Mouse (Mus musculus): Measurements from ENCODE around the gene Bak1. TPM values are rescaled to one million over a fixed set of nuclear protein-coding genes. Genes with fewer than 3 reads are reported as not detected.

The Bak1 gene
- polyA plus RNA-seq, 1 experiment from 2014 or later: 11.0 TPM

DNA sequence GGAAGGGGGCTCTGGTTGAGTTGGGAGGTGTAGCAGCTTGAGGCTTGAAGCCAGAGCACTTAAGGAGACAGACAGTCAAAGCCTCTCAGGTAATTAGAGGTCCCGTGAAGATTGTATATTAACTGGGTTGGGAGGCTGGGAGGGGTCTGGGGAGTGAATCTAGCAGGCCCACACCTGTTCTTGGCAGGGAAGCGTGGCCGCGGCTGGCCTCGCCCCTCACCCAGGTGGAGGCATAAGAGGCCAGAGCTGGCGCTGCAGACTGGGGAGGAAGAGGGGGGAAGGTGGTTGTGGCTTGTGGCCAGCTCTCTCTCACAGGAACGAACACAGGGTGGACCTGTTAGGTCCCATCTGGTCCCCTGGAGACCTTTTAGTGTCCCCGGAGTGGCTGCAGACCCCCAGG, 31.9 kb upstream of the Bak1 start:
- no peak for ATAC-seq (replicated peaks; ENCODE audit: insufficient number of reproducible peaks, low FRiP score, low TSS enrichment)
- Histone ChIP-seq H3K27ac (ENCODE audit: low read depth, low read length) (no peak overlapping the region), H3K4me1 (ENCODE audit: control insufficient read depth, insufficient read depth, low read length) (peaks cover 23% of the 10 kb centered on the region), H3K9me3 (replicated peaks; ENCODE audit: control insufficient read depth, low read length) (no peaks in the 10 kb centered on the region), H3K4me2 (no peak overlapping the region), H3K9ac (ENCODE audit: low read depth, low read length) (no peak overlapping the region), H3K36me3 (ENCODE audit: control insufficient read depth, insufficient read depth, low read length) (no peaks in the 10 kb centered on the region), H3K27me3 (ENCODE audit: control insufficient read depth, insufficient read depth, low read length) (peaks cover 15% of the 10 kb centered on the region), H3K4me3 (ENCODE audit: low read depth, low read length) (no peak overlapping the region)
- WGBS (ENCODE audit: insufficient replicate concordance): 80% methylated on average over 8 of the region's 8 CpGs

DNA sequence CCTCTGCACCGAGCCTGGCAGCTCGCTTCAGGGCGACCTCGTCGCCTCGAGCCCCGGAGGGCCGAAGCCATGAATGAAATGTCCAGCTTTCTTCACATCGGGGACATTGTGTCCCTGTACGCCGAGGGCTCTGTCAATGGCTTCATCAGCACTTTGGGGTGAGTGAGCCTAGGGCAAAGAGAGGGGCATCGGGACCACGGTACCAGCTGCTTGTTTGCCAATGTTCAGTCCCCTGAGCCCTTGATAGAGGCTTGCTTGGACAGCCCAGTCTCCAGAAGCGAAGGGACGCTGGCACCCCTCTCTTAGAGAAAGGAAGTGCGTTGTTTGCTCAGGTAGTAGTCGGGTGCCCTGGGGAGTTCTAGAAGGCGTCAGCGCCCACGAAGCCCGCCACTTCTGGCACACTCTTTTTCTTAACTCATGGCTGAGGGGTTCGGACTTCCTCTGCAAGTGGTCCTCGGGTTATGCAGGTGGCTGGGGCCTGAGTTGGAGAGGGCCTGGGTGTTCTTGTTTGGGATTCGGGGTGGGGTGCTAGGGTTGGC, 28.8 kb upstream of the Bak1 start:
- Histone ChIP-seq H3K9ac (ENCODE audit: low read depth, low read length) (peak overlapping the region; percentile 83), H3K9me3 (replicated peaks; ENCODE audit: control insufficient read depth, low read length) (no peaks in the 10 kb centered on the region), H3K4me3 (ENCODE audit: low read depth, low read length) (peak overlapping the region; percentile 59), H3K4me2 (peak overlapping the region; percentile 98), H3K4me1 (ENCODE audit: control insufficient read depth, insufficient read depth, low read length) (peaks cover 12% of the 10 kb centered on the region), H3K27ac (ENCODE audit: low read depth, low read length) (peak overlapping the region; percentile 89; the same call in 1 of the 2 replicates), H3K36me3 (ENCODE audit: control insufficient read depth, insufficient read depth, low read length) (no peaks in the 10 kb centered on the region), H3K27me3 (ENCODE audit: control insufficient read depth, insufficient read depth, low read length) (peaks cover 15% of the 10 kb centered on the region)
- ATAC-seq (replicated peaks; ENCODE audit: insufficient number of reproducible peaks, low FRiP score, low TSS enrichment): no peak
- 1% methylated on average over 24 of the region's 24 CpGs for WGBS (ENCODE audit: insufficient replicate concordance)

DNA sequence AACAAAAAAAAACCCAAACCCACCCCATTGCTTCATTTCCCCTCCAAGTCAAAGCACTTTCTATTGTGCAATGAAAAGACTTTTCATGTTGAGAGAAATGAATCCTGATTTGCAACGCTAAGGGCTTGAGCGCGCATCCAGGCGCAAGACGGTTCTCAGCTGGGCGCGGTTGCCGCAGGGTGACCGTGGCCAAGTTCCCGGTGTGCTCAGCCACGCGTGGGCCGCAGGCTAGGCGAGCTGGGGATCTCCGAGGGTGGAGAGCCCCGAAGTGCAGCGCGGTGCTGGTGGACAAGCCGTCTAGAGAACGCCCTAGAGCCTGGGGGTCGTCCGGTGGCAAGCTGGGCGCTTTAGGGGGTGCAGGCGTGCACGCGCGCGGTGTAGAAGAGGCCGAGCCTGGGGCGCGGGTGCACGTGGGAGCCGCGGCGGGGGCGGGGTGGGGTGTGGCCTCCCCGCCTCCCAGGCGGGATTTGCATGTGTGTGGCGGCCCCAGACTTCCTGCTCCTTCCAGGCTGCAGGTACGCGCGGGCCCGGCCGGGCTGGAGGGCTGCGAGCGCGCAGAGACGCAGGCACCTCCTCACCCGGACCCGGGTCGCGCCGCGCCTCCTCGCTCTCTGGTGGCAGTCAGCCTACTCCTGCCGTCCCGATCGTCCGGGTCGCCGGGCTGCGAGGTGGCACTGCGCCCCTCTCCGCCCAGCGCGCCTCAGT, 28.2 kb upstream of the Bak1 start, which contains the start of gene Itpr3:
Gene Itpr3, plus strand, starts transcription at position 493 of the 705 bp plus-strand sequence.
- peak within 1 kb of the TSS; percentile 59 for H3K4me3 ChIP-seq (ENCODE audit: low read depth, low read length)
- under 1% methylated on average over 65 of the region's 66 CpGs for WGBS (ENCODE audit: insufficient replicate concordance)
- ATAC-seq (replicated peaks; ENCODE audit: insufficient number of reproducible peaks, low FRiP score, low TSS enrichment): no peak; the same call in 1 of the 2 replicates

DNA sequence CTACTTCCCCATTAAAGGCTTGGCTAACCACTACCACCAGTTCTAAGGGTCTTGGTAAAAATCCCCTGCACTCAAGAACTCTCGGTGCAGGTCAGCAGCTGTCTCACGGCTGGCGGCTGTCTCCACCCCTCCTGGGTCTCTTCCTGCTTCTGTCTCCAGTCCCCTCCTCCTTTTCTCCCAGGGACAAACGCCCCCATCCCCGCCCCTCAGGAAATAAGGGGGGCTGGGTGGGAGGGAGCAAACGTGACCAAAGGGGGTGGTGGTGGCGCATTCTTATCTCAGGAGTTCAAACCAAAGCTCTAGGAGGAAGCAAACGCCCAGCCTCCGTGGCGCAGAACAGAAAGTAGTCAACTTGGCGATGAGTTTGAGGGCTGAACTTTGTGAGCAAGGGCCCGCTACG, 27.4 kb upstream of the Bak1 start:
- H3K4me3 ChIP-seq (ENCODE audit: low read depth, low read length): peak overlapping the region; percentile 59
- 0% methylated on average over 13 of the region's 13 CpGs for WGBS (ENCODE audit: insufficient replicate concordance)
- peak overlapping the region; percentile 83 for H3K9ac ChIP-seq (ENCODE audit: low read depth, low read length)
- peaks cover 16% of the 10 kb centered on the region for H3K4me1 ChIP-seq (ENCODE audit: control insufficient read depth, insufficient read depth, low read length)
- H3K27me3 ChIP-seq (ENCODE audit: control insufficient read depth, insufficient read depth, low read length): peaks cover 15% of the 10 kb centered on the region
- peak overlapping the region; percentile 89 for H3K27ac ChIP-seq (ENCODE audit: low read depth, low read length)
- ATAC-seq (replicated peaks; ENCODE audit: insufficient number of reproducible peaks, low FRiP score, low TSS enrichment): peak; percentile 40; the same call in 1 of the 2 replicates
- peak overlapping the region; percentile 98 for H3K4me2 ChIP-seq
- H3K36me3 ChIP-seq (ENCODE audit: control insufficient read depth, insufficient read depth, low read length): no peaks in the 10 kb centered on the region
- no peaks in the 10 kb centered on the region for H3K9me3 ChIP-seq (replicated peaks; ENCODE audit: control insufficient read depth, low read length)

More for the DNA sequence above, 28.2 kb upstream of the Bak1 start, which contains the start of gene Itpr3:
- H3K27me3 ChIP-seq (ENCODE audit: control insufficient read depth, insufficient read depth, low read length): peaks cover 15% of the 10 kb centered on the region
- H3K9ac ChIP-seq (ENCODE audit: low read depth, low read length): peak within 1 kb of the TSS; percentile 83
- H3K4me1 ChIP-seq (ENCODE audit: control insufficient read depth, insufficient read depth, low read length): peaks cover 12% of the 10 kb centered on the region
- peak within 1 kb of the TSS; percentile 89 for H3K27ac ChIP-seq (ENCODE audit: low read depth, low read length)
- no peaks in the 10 kb centered on the region for H3K36me3 ChIP-seq (ENCODE audit: control insufficient read depth, insufficient read depth, low read length)
- H3K9me3 ChIP-seq (replicated peaks; ENCODE audit: control insufficient read depth, low read length): no peaks in the 10 kb centered on the region
- H3K4me2 ChIP-seq: peak within 1 kb of the TSS; percentile 98

DNA sequence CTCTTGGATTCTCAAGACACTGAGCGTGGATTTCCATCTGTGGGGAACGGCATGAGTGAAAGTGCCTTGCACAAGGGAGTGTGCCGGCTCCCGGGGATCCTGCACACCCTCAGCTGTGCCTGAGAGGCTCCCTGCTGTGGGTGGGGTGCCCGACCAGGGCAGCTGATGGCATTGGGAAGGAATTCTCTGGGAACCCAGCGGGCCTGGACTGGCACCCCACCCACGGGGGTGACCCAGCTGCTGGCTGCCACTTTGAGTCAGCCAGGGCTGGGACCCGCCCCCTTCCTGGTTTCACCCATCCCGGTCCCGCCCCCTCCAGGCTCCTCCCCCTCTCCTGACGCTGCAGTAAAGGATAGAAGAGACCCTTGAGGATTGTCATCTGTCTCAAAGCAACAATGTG, 22.7 kb upstream of the Bak1 start:
- Histone ChIP-seq H3K4me1 (ENCODE audit: control insufficient read depth, insufficient read depth, low read length) (peaks cover 16% of the 10 kb centered on the region), H3K27ac (ENCODE audit: low read depth, low read length) (no peak overlapping the region), H3K4me2 (peak overlapping the region; percentile 47), H3K4me3 (ENCODE audit: low read depth, low read length) (no peak overlapping the region), H3K36me3 (ENCODE audit: control insufficient read depth, insufficient read depth, low read length) (no peaks in the 10 kb centered on the region), H3K9ac (ENCODE audit: low read depth, low read length) (no peak overlapping the region), H3K9me3 (replicated peaks; ENCODE audit: control insufficient read depth, low read length) (no peaks in the 10 kb centered on the region), H3K27me3 (ENCODE audit: control insufficient read depth, insufficient read depth, low read length) (no peaks in the 10 kb centered on the region)
- ATAC-seq (replicated peaks; ENCODE audit: insufficient number of reproducible peaks, low FRiP score, low TSS enrichment): no peak
- WGBS (ENCODE audit: insufficient replicate concordance): 37% methylated on average over 9 of the region's 11 CpGs

DNA sequence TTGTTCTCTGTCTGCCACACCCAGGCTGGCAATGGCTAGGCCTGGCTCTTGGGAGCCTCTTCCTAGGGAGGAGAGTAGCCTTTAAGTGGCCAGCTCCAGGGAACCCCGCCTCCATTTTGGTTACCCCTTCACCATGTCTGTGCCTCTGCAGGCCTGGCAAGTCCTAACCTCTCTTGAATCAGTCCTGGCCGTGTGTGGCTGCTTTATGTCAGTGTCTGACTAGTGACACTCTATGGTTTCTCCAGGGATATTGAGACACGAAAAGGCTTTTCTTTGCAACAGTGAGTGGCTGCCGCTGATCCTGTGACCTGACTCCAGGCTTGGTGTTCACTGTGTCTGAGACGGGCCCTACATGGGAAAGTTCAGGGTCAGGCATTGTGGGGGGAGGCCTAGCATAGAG, 22.0 kb upstream of the Bak1 start:
- H3K4me3 ChIP-seq (ENCODE audit: low read depth, low read length): no peak overlapping the region
- no peak overlapping the region for H3K9ac ChIP-seq (ENCODE audit: low read depth, low read length)
- H3K4me2 ChIP-seq: no peak overlapping the region
- 35% methylated on average over 5 of the region's 5 CpGs for WGBS (ENCODE audit: insufficient replicate concordance)
- no peaks in the 10 kb centered on the region for H3K27me3 ChIP-seq (ENCODE audit: control insufficient read depth, insufficient read depth, low read length)
- H3K4me1 ChIP-seq (ENCODE audit: control insufficient read depth, insufficient read depth, low read length): peaks cover 16% of the 10 kb centered on the region
- no peaks in the 10 kb centered on the region for H3K9me3 ChIP-seq (replicated peaks; ENCODE audit: control insufficient read depth, low read length)
- no peak overlapping the region for H3K27ac ChIP-seq (ENCODE audit: low read depth, low read length)
- no peaks in the 10 kb centered on the region for H3K36me3 ChIP-seq (ENCODE audit: control insufficient read depth, insufficient read depth, low read length)
- ATAC-seq (replicated peaks; ENCODE audit: insufficient number of reproducible peaks, low FRiP score, low TSS enrichment): no peak

DNA sequence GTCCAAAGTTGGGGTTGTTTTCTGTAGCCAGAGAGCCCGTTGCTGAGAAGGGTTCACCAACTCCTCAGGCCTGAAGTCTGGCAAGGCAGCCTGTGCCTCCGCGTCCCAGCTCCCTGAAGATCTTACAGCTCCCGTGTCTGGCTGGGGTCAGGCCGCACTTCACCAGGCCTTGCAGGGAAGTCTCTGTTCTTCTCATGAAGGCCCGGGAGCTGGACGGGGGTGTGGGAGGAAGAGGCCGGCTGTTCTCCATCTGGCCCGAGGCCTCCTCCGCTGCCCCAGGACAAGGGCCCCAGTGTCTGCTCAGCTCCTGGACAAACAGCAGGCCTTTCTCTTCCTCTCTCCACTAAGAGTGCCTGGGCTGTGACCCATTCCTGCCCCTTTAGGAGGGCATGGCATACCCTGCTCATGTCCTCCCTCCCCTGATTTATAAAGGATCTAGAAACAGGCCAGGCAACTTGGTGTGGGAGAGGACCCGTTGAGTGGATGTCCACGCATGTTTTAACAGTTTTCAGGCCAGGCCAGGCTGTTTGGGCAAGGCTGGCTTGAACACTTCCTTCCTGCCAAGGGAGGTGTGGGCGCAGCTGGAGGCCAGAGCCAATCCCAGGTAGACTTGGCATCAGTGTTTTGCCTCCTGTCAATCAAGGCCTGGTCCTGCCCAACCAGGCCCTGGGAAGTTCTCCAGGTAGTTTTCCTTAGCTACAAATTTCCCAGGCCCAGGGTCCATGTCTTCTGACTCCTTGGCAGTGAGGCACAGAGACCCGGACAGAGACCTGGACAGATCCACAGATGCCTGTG, 19.8 kb upstream of the Bak1 start:
- WGBS (ENCODE audit: insufficient replicate concordance): 57% methylated on average over 14 of the region's 14 CpGs
- no peak overlapping the region for H3K4me2 ChIP-seq
- peak overlapping the region; percentile 67 for H3K27ac ChIP-seq (ENCODE audit: low read depth, low read length)
- H3K27me3 ChIP-seq (ENCODE audit: control insufficient read depth, insufficient read depth, low read length): no peaks in the 10 kb centered on the region
- H3K36me3 ChIP-seq (ENCODE audit: control insufficient read depth, insufficient read depth, low read length): no peaks in the 10 kb centered on the region
- no peak overlapping the region for H3K9ac ChIP-seq (ENCODE audit: low read depth, low read length)
- H3K4me3 ChIP-seq (ENCODE audit: low read depth, low read length): no peak overlapping the region
- no peak for ATAC-seq (replicated peaks; ENCODE audit: insufficient number of reproducible peaks, low FRiP score, low TSS enrichment)
- no peaks in the 10 kb centered on the region for H3K9me3 ChIP-seq (replicated peaks; ENCODE audit: control insufficient read depth, low read length)
- peaks cover 16% of the 10 kb centered on the region for H3K4me1 ChIP-seq (ENCODE audit: control insufficient read depth, insufficient read depth, low read length)

DNA sequence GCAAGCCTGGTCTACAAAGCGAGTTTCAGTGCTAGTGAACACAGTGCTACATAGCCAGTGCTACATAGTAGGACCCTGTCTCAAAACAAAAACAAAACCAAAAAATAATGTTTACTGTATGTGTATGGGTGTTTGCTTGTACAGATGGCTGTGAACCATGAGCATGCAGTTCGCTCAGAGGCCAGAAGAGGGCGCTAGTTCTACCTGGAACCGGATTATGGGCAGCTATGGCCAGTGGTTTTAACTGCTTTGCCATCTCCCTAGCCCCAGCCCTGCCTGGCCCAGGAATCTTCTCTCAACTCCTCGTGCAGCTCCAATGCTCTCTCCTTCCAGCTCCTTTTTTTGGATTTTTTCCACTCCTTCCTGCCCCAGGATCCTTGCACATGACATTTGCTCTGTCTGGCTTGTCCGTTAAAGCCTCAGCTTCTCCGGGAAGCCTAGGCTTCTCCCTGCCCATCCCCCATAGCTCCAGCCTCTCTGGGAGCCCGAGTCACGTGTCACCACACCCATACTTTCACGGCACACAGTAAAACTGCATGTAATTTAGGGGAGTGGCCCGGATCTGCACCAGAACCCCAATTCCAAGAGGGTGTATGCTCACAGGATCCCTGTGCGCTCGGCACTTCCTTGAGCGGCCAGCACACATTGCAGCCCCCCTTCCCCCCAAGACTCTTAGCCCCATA, 19.1 kb upstream of the Bak1 start:
- no peak for ATAC-seq (replicated peaks; ENCODE audit: insufficient number of reproducible peaks, low FRiP score, low TSS enrichment)
- Histone ChIP-seq H3K9me3 (replicated peaks; ENCODE audit: control insufficient read depth, low read length) (no peaks in the 10 kb centered on the region), H3K4me2 (no peak overlapping the region), H3K9ac (ENCODE audit: low read depth, low read length) (no peak overlapping the region), H3K27me3 (ENCODE audit: control insufficient read depth, insufficient read depth, low read length) (no peaks in the 10 kb centered on the region), H3K4me3 (ENCODE audit: low read depth, low read length) (no peak overlapping the region), H3K4me1 (ENCODE audit: control insufficient read depth, insufficient read depth, low read length) (peaks cover 16% of the 10 kb centered on the region), H3K36me3 (ENCODE audit: control insufficient read depth, insufficient read depth, low read length) (no peaks in the 10 kb centered on the region), H3K27ac (ENCODE audit: low read depth, low read length) (peak overlapping the region; percentile 67)
- WGBS (ENCODE audit: insufficient replicate concordance): 69% methylated on average over 14 of the region's 14 CpGs

All from heart, embryonic 11.5 days (tissue).